Mouse (Mus musculus) hindbrain, embryonic 14.5 days (tissue): ENCODE results near the gene Slc38a2. TPM values are rescaled to one million over a fixed set of nuclear protein-coding genes. Genes with fewer than 3 reads are reported as not detected.

ENCODE experiments used
- ATAC-seq: fragments of 200-750 bp; cut with Nextera tagmentation; 2 replicates; pipeline ENCODE4 v1.8.0; 2017; ENCODE audit warnings: moderate number of reproducible peaks, mild to moderate bottlenecking, moderate TSS enrichment, moderate library complexity; ENCODE audit not compliant: low FRiP score
- DNase-seq: peaks from one replicate; pipeline ENCODE4 v3.0.0-alpha.2; 2015; ENCODE audit warnings: low spot score
- H3K27ac ChIP-seq: fragments of 300-500 bp; sonication (generic); 2 replicates; pipeline ENCODE4 v1.5.1; 2014; ENCODE audit warnings: mild to moderate bottlenecking, moderate library complexity
- H3K27me3 ChIP-seq: fragments of 300-500 bp; sonication (generic); 2 replicates; pipeline ENCODE4 v1.6.1; 2014; ENCODE audit warnings: mild to moderate bottlenecking, low read length, mixed read lengths; ENCODE audit not compliant: control insufficient read depth, insufficient read depth
- H3K36me3 ChIP-seq: fragments of 300-500 bp; sonication (generic); replicated peaks from 2 replicates; pipeline ENCODE4 v1.6.1; 2014; ENCODE audit not compliant: control insufficient read depth, insufficient read depth
- H3K4me1 ChIP-seq: fragments of 300-500 bp; sonication (generic); replicated peaks from 2 replicates; pipeline ENCODE4 v1.6.1; 2014; ENCODE audit warnings: antibody characterized with exemption, low read length, mixed read lengths; ENCODE audit not compliant: control insufficient read depth, insufficient read depth
- H3K4me2 ChIP-seq: fragments of 300-500 bp; sonication (generic); replicated peaks from 2 replicates; pipeline ENCODE4 v1.6.1; 2014; ENCODE audit warnings: mild to moderate bottlenecking, moderate library complexity
- H3K4me3 ChIP-seq: fragments of 300-500 bp; sonication (generic); replicated peaks from 2 replicates; pipeline ENCODE4 v1.5.1; 2014; ENCODE audit warnings: mild to moderate bottlenecking, low read length
- H3K9ac ChIP-seq: fragments of 300-500 bp; sonication (generic); 2 replicates; pipeline ENCODE4 v1.6.1; 2014
- H3K9me3 ChIP-seq: fragments of 300-500 bp; sonication (generic); 2 replicates; pipeline ENCODE4 v1.6.1; 2016; ENCODE audit warnings: low read length; ENCODE audit not compliant: control insufficient read depth
- WGBS: fragments of 180-500 bp; shearing (Covaris S2); extraction: QIAGEN DNeasy Blood & Tissue Kit; methylation state at CpG from one replicate; pipeline ENCODE4 v1.1.7; 2014; 5-methylcytosine and 5-hydroxymethylcytosine counted together
- polyA plus RNA-seq: library from polyadenylated mRNA; unstranded; fragments of >200 nt; fragmentation: Nextera tagmentation; extraction: Ambion mirVana; gene quantifications from 2 replicates; pipeline ENCODE4 v1.2.1, GENCODE M21; 2014

The Slc38a2 gene
- polyA plus RNA-seq, 1 experiment from 2014 or later: 125 TPM

DNA sequence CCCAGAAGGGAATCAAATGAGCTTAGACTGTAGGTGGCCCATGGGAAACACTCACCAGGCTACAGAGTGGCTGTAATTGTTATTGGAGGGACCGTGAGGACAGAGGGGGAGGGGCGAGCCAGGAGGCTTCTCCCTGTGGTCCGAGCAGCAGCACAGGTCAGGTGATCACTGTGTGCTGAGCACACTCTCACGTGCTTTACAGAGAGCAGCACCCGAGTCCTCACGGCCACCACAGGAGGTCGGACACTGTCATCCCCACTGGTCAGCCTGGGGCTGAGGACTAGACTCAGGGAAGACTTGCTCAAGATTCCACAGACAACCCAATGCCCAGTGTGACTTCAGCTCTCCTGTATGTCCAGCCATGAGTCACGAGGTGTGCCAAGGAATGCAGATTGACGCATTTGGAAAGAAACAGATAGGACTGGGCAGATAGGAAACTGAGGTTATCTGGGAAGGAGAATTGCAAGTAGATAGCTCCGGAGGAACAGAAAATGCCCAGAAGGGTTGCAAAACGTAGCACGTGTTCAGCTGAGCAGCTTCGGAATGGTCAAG lies 38.9 kb downstream of the Slc38a2 start:
- Histone ChIP-seq H3K4me1 (no peaks in the 10 kb centered on the region), H3K27ac (no peak overlapping the region), H3K9ac (no peak overlapping the region), H3K4me2 (no peak overlapping the region), H3K9me3 (no peaks in the 10 kb centered on the region), H3K36me3 (no peaks in the 10 kb centered on the region), H3K27me3 (no peaks in the 10 kb centered on the region), H3K4me3 (no peak overlapping the region)
- no peak for DNase-seq
- no peak for ATAC-seq
- WGBS: 63% methylated on average over 13 of the region's 13 CpGs

DNA sequence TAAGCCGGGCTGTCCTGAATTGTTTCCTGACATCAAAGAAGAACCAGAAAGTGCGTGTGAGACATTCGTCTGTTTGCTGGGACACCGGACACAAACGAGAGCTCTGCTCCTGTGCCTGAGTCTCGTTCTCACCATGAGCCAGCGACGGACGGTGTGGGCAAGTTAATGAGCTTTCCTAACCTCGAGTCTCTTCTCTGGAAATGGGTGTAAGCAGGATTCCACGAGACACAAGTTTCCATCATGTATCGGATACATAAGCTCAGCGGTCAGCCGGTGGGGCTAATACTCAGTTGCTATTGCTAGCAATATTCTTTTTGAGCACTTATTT lies 41.3 kb downstream of the Slc38a2 start:
- Histone ChIP-seq H3K27ac (no peak overlapping the region), H3K9ac (no peak overlapping the region), H3K9me3 (no peaks in the 10 kb centered on the region), H3K4me2 (no peak overlapping the region), H3K36me3 (no peaks in the 10 kb centered on the region), H3K4me1 (no peaks in the 10 kb centered on the region), H3K27me3 (no peaks in the 10 kb centered on the region), H3K4me3 (no peak overlapping the region)
- WGBS: 81% methylated on average over 14 of the region's 14 CpGs
- DNase-seq (no peak), ATAC-seq (no peak)

DNA sequence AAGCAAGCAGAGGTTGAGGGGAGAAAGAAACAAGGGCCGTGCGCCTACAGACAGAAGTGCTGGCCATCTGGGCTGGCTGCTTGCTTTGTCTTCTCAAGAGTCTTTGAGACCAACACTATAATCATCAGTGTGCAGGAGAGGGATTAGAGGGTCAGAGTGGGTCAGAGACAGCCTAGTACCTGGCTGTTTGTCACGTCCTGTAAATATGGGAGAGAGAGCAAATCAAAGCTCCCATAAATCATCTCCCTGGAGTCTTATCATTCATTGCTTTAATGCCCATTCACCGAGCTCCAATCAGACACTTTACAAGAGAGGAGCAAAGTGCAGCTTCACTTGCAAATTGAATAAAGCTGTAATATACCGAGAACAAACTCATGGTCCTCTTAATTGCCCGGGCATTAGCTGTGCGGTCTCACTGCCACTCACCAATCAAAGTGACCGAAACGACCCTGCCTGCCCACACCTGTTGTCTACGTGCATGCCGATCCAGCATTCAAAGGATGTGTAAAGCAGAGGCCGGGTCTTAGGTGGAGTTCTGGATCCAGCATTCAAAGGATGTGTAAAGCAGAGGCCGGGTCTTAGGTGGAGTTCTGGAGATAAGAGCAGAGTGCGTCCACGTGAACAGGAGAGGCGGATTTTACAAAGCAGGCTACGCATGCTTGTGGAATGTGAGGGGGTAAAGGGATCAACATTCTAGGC lies 41.8 kb downstream of the Slc38a2 start:
- H3K27me3 ChIP-seq: no peaks in the 10 kb centered on the region
- DNase-seq (no peak), ATAC-seq (no peak)
- H3K9me3 ChIP-seq: no peaks in the 10 kb centered on the region
- WGBS: 78% methylated on average over 17 of the region's 17 CpGs
- no peaks in the 10 kb centered on the region for H3K4me1 ChIP-seq
- no peak overlapping the region for H3K27ac ChIP-seq
- no peaks in the 10 kb centered on the region for H3K36me3 ChIP-seq
- no peak overlapping the region for H3K4me3 ChIP-seq
- no peak overlapping the region for H3K4me2 ChIP-seq
- no peak overlapping the region for H3K9ac ChIP-seq

DNA sequence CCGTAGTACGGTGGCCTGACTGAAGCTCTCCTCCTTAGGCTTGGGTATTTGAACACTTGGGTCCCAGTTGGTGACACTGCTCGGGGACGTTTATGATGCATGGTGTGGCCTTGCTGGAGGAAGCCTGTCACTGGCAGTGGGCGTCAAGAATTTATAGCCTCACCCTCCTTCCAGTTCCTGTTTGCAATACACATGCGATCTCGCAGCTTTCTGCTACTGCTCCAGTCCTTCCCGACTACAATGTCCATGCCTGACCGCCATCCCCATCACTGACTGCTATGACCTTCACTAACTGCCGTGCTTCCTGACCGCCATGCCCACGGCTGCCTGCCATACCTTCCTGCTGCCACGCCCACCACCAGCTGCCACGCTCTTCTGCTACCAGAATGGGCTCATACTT lies 44.0 kb downstream of the Slc38a2 start:
- Histone ChIP-seq H3K4me1 (no peaks in the 10 kb centered on the region), H3K27ac (no peak overlapping the region), H3K9ac (no peak overlapping the region), H3K4me2 (no peak overlapping the region), H3K4me3 (no peak overlapping the region), H3K36me3 (no peaks in the 10 kb centered on the region), H3K9me3 (no peaks in the 10 kb centered on the region), H3K27me3 (no peaks in the 10 kb centered on the region)
- DNase-seq (no peak), ATAC-seq (no peak)
- WGBS: 93% methylated on average over 14 of the region's 14 CpGs

DNA sequence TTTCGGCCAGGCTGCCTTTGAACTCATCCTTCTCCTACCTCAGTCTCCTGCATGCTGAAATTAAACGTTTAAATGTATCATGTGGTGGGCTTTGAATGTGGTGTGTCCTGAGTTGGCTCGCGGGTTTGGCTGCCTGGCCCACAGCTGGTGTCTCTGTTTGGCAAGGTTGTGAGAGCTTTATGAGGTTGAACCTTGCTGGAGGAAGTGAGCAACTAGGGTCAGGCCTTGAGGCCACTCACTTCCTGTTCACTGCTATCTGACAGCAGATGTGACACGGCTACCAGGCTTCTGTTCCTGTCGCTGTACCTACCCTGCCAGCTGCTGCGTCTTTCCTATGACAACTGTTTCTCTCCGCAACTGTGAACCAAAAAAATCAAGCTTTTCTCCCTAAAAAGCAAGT lies 44.8 kb downstream of the Slc38a2 start:
- H3K4me2 ChIP-seq: no peak overlapping the region
- H3K9me3 ChIP-seq: no peaks in the 10 kb centered on the region
- no peak for ATAC-seq
- H3K27me3 ChIP-seq: no peaks in the 10 kb centered on the region
- no peak overlapping the region for H3K4me3 ChIP-seq
- 79% methylated on average over 8 of the region's 8 CpGs for WGBS
- no peak overlapping the region for H3K27ac ChIP-seq
- H3K4me1 ChIP-seq: no peaks in the 10 kb centered on the region
- H3K9ac ChIP-seq: no peak overlapping the region
- no peaks in the 10 kb centered on the region for H3K36me3 ChIP-seq
- no peak for DNase-seq

DNA sequence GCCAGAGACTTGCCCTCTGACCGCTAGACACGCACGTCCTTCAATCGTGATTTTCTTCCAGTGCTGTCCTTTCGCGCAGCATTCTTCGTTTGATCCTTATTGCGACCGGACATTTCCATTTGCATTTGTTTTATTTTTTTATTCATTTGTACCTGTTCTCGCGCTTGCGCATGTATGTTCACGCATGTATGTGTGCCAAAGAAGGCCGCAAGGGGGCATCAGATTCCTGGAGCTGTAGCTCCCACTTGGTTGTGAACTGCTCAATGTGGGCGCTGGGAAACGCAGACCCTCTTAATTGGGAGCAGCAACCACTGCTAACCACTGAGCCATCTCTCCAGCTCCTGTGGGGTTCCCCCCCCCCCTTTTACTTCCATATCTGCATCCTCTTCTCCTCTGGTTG lies 46.5 kb downstream of the Slc38a2 start:
- H3K9ac ChIP-seq: no peak overlapping the region
- H3K27me3 ChIP-seq: no peaks in the 10 kb centered on the region
- WGBS: 91% methylated on average over 16 of the region's 16 CpGs
- DNase-seq (no peak), ATAC-seq (no peak)
- H3K27ac ChIP-seq: no peak overlapping the region
- H3K36me3 ChIP-seq: no peaks in the 10 kb centered on the region
- H3K4me2 ChIP-seq: no peak overlapping the region
- H3K9me3 ChIP-seq: no peaks in the 10 kb centered on the region
- H3K4me1 ChIP-seq: no peaks in the 10 kb centered on the region
- no peak overlapping the region for H3K4me3 ChIP-seq

DNA sequence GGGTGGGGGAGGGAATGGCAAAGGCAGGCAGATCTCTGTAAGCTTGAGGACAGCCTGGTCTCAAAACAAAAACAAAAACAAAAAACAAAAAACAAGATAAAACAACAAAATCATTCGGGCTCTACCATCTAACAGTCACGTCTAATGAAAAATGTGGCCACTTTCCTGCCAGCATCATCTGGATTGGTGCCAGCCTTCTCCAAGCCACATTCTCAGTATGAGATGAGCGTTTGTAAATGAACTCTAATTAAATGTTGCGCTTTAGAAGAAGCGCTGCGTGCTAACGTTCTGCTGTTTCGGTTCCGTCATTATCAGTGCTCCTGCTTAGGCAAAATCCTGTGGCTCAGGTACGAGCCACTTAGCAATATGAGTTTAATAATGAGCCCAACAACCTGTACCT lies 47.0 kb downstream of the Slc38a2 start:
- Histone ChIP-seq H3K27me3 (no peaks in the 10 kb centered on the region), H3K4me1 (no peaks in the 10 kb centered on the region), H3K4me2 (no peak overlapping the region), H3K9me3 (no peaks in the 10 kb centered on the region), H3K27ac (no peak overlapping the region), H3K36me3 (no peaks in the 10 kb centered on the region), H3K9ac (no peak overlapping the region), H3K4me3 (no peak overlapping the region)
- ATAC-seq (no peak), DNase-seq (peak; percentile 66)
- WGBS: 43% methylated on average over 10 of the region's 10 CpGs

DNA sequence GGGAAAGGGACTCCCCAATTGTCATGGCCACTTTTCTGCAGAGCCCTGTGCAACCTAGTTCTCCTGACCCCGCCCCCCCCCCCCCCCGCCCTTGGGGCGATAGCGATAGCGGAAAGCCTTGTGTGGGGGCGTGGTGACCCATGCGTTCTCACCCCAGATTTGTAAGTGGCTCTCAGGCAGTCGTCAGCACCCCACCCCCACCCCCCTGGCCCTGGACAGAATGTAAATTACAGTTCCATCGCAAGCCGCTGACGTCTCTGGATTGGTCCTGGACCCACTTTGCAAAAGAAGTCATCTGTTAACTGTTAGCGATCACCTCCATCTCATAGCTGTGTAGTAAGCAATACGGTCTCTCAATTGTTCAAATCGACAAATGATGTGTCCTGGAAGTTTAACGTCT lies 52.2 kb downstream of the Slc38a2 start:
- H3K36me3 ChIP-seq: no peaks in the 10 kb centered on the region
- no peaks in the 10 kb centered on the region for H3K9me3 ChIP-seq
- H3K4me2 ChIP-seq: peak overlapping the region; percentile 19; the same call in 1 of the 2 replicates
- ATAC-seq (no peak), DNase-seq (no peak)
- H3K4me1 ChIP-seq: 0 out of 2 replicates have a peak, but pooled peaks cover 8% of the 10 kb centered on the region
- no peak overlapping the region for H3K27ac ChIP-seq
- 37% methylated on average over 14 of the region's 15 CpGs for WGBS
- no peak overlapping the region for H3K9ac ChIP-seq
- H3K27me3 ChIP-seq: no peaks in the 10 kb centered on the region
- no peak overlapping the region for H3K4me3 ChIP-seq

DNA sequence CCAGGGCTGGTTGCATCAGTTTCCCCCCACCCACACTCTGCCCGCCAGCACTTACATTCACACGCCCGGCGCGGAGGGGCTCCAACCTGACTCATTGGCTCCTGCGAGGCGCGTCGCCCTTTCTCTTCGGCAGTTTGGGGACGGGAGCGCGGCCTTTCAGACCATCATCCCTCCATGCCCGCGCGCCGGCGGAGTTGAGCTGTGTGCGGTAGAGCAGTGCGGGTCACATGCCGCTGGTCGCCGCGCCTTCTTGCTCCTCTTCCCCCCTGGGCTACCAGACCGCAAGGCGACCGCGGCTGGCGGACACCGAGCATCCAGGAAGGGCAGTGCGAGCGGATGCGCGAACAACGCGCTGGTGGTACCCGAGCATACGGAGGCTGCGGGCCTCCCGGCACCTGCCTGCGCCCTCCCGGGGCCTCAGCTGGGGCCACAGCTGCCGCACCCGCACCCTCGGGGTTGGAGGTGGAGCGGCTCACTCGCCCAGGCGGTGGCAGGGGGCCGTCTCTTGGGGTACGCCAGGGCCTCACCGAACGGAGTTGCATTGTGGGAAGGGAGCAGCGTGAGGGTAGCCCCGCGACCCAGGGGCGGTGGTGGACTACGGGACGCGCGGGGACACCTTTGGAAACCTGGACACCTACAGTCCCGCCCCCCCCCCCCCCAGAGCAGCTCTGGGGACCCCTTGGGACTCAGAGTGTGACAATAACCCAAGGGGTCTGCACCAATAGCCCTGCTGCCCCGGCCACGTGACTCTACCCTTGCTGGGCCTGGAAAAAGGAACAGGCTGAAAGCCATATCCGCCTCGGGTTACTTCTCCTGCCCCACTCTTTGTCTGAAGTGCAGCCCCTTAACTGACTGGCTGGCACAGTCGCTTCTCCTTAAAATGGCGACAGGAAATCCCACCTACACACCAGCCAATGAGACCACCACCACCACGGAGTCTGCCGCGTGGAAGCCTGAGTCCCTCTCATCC lies 56.8 kb downstream of the Slc38a2 start, which contains the start of gene Slc38a1:
Slc38a1 (minus strand) TSS at position 478 of the 970 bp plus-strand sequence.
- peak; percentile 80 for DNase-seq
- peak within 1 kb of the TSS; percentile 75 for H3K4me2 ChIP-seq
- ATAC-seq: peak; percentile 85
- no peaks in the 10 kb centered on the region for H3K27me3 ChIP-seq
- H3K36me3 ChIP-seq: no peaks in the 10 kb centered on the region
- H3K9ac ChIP-seq: peak within 1 kb of the TSS; percentile 100
- H3K9me3 ChIP-seq: no peaks in the 10 kb centered on the region
- H3K4me3 ChIP-seq: peak within 1 kb of the TSS; percentile 90
- H3K27ac ChIP-seq: peak within 1 kb of the TSS; percentile 100
- peaks cover 31% of the 10 kb centered on the region for H3K4me1 ChIP-seq
- under 1% methylated on average over 64 of the region's 70 CpGs for WGBS
